Mouse (Mus musculus): ENCODE results near the gene Rere. TPM values are rescaled to one million over a fixed set of nuclear protein-coding genes. Genes with fewer than 3 reads are reported as not detected.

Rere gene
- total RNA-seq, 1 experiment: 21.7 TPM

GRCm38 (mm10) chr4:150549989-150550716, 268.7 kb downstream of the Rere start:
- TF ChIP-seq ZC3H11A (IDR thresholded peaks at IDR 0.05; ENCODE audit: borderline replicate concordance, low read depth, low read length) (no peak), ZNF384 (IDR thresholded peaks at IDR 0.05; ENCODE audit: low read depth, low read length) (no peak)
- H3K9ac ChIP-seq (ENCODE audit: insufficient read depth, low read depth, low read length, poor library complexity, severe bottlenecking): no peak overlapping the region
- H3K27ac ChIP-seq (ENCODE audit: insufficient read depth, low read depth, low read length, poor library complexity, severe bottlenecking): no peak overlapping the region
- H3K4me1 ChIP-seq (ENCODE audit: control insufficient read depth in 2 of 2, insufficient read depth in 2 of 2, low read length in 2 of 2, poor library complexity in 1 of 2): peaks cover 0 to 2% of the 10 kb centered on the region in 2 experiments; a peak in 1 of 4 replicates
- no peaks in the 10 kb centered on the region for H3K9me3 ChIP-seq (ENCODE audit: control insufficient read depth, insufficient read depth, low read depth, low read length)
- H3K4me3 ChIP-seq (ENCODE audit: insufficient read depth in 1 of 2, low read depth in 1 of 2, low read length in 2 of 2, poor library complexity in 1 of 2, severe bottlenecking in 1 of 2): no peak overlapping the region
- peaks cover 7% of the 10 kb centered on the region; the same call in 1 of the 2 replicates for H3K36me3 ChIP-seq (ENCODE audit: control insufficient read depth, insufficient read depth, low read length, poor library complexity, severe bottlenecking)
- in situ Hi-C loops (cut with MboI; ENCODE audit: low sequenced_read_pairs in 2 of 2, unreplicated experiment in 2 of 2): no loop called here
- DNase-seq (ENCODE audit: low read depth, low spot score): no peak

GRCm38 (mm10) chr4:150551390-150551789, 269.9 kb downstream of the Rere start:
- Histone ChIP-seq H3K4me1 (ENCODE audit: control insufficient read depth in 2 of 2, insufficient read depth in 2 of 2, low read length in 2 of 2, poor library complexity in 1 of 2) (peaks cover 0 to 3% of the 10 kb centered on the region in 2 experiments; a peak in 1 of 4 replicates), H3K4me3 (ENCODE audit: insufficient read depth in 1 of 2, low read depth in 1 of 2, low read length in 2 of 2, poor library complexity in 1 of 2, severe bottlenecking in 1 of 2) (no peak overlapping the region), H3K27ac (ENCODE audit: insufficient read depth, low read depth, low read length, poor library complexity, severe bottlenecking) (no peak overlapping the region), H3K9me3 (ENCODE audit: control insufficient read depth, insufficient read depth, low read depth, low read length) (no peaks in the 10 kb centered on the region), H3K9ac (ENCODE audit: insufficient read depth, low read depth, low read length, poor library complexity, severe bottlenecking) (no peak overlapping the region), H3K36me3 (ENCODE audit: control insufficient read depth, insufficient read depth, low read length, poor library complexity, severe bottlenecking) (peaks cover 6% of the 10 kb centered on the region; the same call in 1 of the 2 replicates)
- no peak for TF ChIP-seq ZNF384 (IDR thresholded peaks at IDR 0.05; ENCODE audit: low read depth, low read length)
- no peak for TF ChIP-seq HCFC1 (IDR thresholded peaks at IDR 0.05; ENCODE audit: borderline replicate concordance, insufficient read depth, low read length)
- no peak for TF ChIP-seq CHD2 (IDR thresholded peaks at IDR 0.05; ENCODE audit: low read depth, low read length)
- in situ Hi-C loops (cut with MboI; ENCODE audit: low sequenced_read_pairs in 2 of 2, unreplicated experiment in 2 of 2): no loop called here
- DNase-seq (ENCODE audit: low read depth, low spot score): no peak

DNA sequence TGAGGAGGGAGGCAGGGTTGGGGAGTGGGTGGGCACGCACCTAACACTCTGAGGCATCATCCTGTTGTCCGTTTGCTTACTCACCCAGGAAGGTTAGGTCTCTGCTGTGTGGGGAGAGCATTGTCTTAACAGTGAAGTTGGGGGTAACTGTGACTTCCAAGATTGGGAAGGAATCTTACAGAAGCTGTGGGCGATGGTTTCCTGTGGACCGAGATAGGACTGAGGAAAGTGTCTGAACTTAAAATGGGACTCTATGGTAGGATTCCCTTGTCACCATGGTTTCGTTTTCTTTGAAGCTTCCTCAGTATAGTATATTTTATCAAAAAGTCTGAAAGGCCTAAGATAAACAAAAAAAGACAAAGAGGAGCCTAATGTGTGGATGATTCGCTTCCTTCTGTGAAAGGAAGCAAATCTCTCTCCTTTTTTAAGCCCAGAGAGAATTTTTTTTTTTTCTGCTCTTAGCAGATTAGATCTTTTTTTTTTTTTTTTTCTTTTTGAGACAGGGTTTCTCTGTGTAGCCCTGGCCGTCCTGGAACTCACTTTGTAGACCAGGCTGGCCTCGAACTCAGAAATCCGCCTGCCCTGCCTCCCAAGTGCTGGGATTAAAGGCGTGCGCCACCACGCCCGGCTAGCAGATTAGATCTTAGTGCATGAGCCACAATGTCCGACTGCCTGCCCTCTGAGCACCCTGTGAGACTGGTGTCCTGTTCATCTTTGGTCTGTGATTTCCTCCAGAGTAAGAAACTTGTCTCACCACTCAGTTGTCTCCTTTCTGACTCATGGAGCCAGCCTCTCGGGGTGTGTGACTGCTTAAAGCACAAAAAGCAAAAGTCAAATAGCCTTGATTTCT, 271.5 kb downstream of the Rere start:
- Histone ChIP-seq H3K9me3 (ENCODE audit: control insufficient read depth, insufficient read depth, low read depth, low read length) (no peaks in the 10 kb centered on the region), H3K36me3 (ENCODE audit: control insufficient read depth, insufficient read depth, low read length, poor library complexity, severe bottlenecking) (peaks cover 4% of the 10 kb centered on the region; the same call in 1 of the 2 replicates), H3K27ac (ENCODE audit: insufficient read depth, low read depth, low read length, poor library complexity, severe bottlenecking) (no peak overlapping the region; the same call in 1 of the 2 replicates), H3K4me3 (ENCODE audit: insufficient read depth in 1 of 2, low read depth in 1 of 2, low read length in 2 of 2, poor library complexity in 1 of 2, severe bottlenecking in 1 of 2) (no peak overlapping the region), H3K9ac (ENCODE audit: insufficient read depth, low read depth, low read length, poor library complexity, severe bottlenecking) (no peak overlapping the region), H3K4me1 (ENCODE audit: control insufficient read depth in 2 of 2, insufficient read depth in 2 of 2, low read length in 2 of 2, poor library complexity in 1 of 2) (peaks cover 0 to 6% of the 10 kb centered on the region in 2 experiments; a peak in 1 of 4 replicates)
- DNase-seq (ENCODE audit: low read depth, low spot score): no peak
- in situ Hi-C loops (cut with MboI; ENCODE audit: low sequenced_read_pairs in 2 of 2, unreplicated experiment in 2 of 2): no loop called here
- no peak for TF ChIP-seq CHD2 (IDR thresholded peaks at IDR 0.05; ENCODE audit: low read depth, low read length)
- TF ChIP-seq ZNF384 (IDR thresholded peaks at IDR 0.05; ENCODE audit: low read depth, low read length): no peak
- TF ChIP-seq MAFK (IDR thresholded peaks at IDR 0.05; ENCODE audit: insufficient read depth, low read depth, low read length): no peak
- TF ChIP-seq HCFC1 (IDR thresholded peaks at IDR 0.05; ENCODE audit: borderline replicate concordance, insufficient read depth, low read length): no peak
- no peak for TF ChIP-seq ZC3H11A (IDR thresholded peaks at IDR 0.05; ENCODE audit: borderline replicate concordance, low read depth, low read length)

- in situ Hi-C loops (cut with MboI; ENCODE audit: low sequenced_read_pairs in 2 of 2, unreplicated experiment in 2 of 2): no loop called here
- H3K4me3 ChIP-seq (ENCODE audit: insufficient read depth in 1 of 2, low read depth in 1 of 2, low read length in 2 of 2, poor library complexity in 1 of 2, severe bottlenecking in 1 of 2): no peak overlapping the region
- H3K4me1 ChIP-seq (ENCODE audit: control insufficient read depth in 2 of 2, insufficient read depth in 2 of 2, low read length in 2 of 2, poor library complexity in 1 of 2): peaks cover 0 to 6% of the 10 kb centered on the region in 2 experiments; a peak in 1 of 4 replicates
- TF ChIP-seq CHD2 (IDR thresholded peaks at IDR 0.05; ENCODE audit: low read depth, low read length): no peak
- TF ChIP-seq ZNF384 (IDR thresholded peaks at IDR 0.05; ENCODE audit: low read depth, low read length): no peak
- TF ChIP-seq HCFC1 (IDR thresholded peaks at IDR 0.05; ENCODE audit: borderline replicate concordance, insufficient read depth, low read length): no peak
- TF ChIP-seq ZC3H11A (IDR thresholded peaks at IDR 0.05; ENCODE audit: borderline replicate concordance, low read depth, low read length): no peak
- TF ChIP-seq MAFK (IDR thresholded peaks at IDR 0.05; ENCODE audit: insufficient read depth, low read depth, low read length): no peak
- no peaks in the 10 kb centered on the region for H3K9me3 ChIP-seq (ENCODE audit: control insufficient read depth, insufficient read depth, low read depth, low read length)
- no peak for DNase-seq (ENCODE audit: low read depth, low spot score)
- H3K27ac ChIP-seq (ENCODE audit: insufficient read depth, low read depth, low read length, poor library complexity, severe bottlenecking): no peak overlapping the region
- H3K36me3 ChIP-seq (ENCODE audit: control insufficient read depth, insufficient read depth, low read length, poor library complexity, severe bottlenecking): peaks cover 2% of the 10 kb centered on the region; the same call in 1 of the 2 replicates
- no peak overlapping the region for H3K9ac ChIP-seq (ENCODE audit: insufficient read depth, low read depth, low read length, poor library complexity, severe bottlenecking)
These were observed 274.3 kb downstream of the Rere start for GRCm38 (mm10) chr4:150555783-150556182.
